Mouse (Mus musculus) C2C12 (cell line): ENCODE measurements around the gene Tgfbr3.
"Not testable (repeated sequence)": the region's sequence is repeated elsewhere in the genome, so short reads cannot be mapped to it uniquely, and the experiment has no call there.

Source experiments
- CEBPB ChIP-seq: IDR thresholded peaks from one replicate; pipeline ENCODE4 v1.6.1; 2011; ENCODE audit warnings: low read depth, mild to moderate bottlenecking, control low read depth, moderate library complexity
- CTCF ChIP-seq: IDR thresholded peaks from one replicate; pipeline ENCODE4 v1.5.1; 2011; ENCODE audit not compliant: control insufficient read depth, insufficient read depth, insufficient read length
- MAX ChIP-seq: IDR thresholded peaks from one replicate; pipeline ENCODE4 v1.6.1; 2011; ENCODE audit warnings: mild to moderate bottlenecking, control low read depth
- USF1 ChIP-seq: IDR thresholded peaks from one replicate; pipeline ENCODE4 v1.6.1; 2011; ENCODE audit warnings: low read depth, mild to moderate bottlenecking, control low read depth, moderate library complexity

DNA sequence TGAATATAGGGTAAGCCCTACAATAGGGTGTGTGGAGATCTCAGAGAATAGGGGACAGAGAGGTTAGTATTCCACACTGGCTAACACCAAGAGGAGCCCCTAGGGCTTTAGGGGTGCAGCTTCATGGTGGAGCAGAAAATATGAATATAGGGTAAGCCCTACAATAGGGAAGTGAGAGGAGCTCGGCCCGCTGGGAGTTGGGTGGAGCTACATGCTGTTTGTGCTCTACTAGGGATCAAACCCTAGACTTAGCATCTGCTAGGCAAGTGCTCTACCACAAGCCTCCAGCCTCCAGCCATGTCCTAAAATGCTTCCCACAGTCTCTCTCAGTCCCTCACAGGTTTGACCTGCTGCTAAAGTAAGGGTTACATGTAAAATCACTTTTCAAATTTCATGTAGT lies 65.9 kb downstream of the Tgfbr3 start:
- not testable (repeated sequence) for TF ChIP-seq USF1, CTCF, CEBPB, MAX
